Mouse (Mus musculus): ENCODE measurements around the gene Ppp1r35.

Ppp1r35 gene

DNA sequence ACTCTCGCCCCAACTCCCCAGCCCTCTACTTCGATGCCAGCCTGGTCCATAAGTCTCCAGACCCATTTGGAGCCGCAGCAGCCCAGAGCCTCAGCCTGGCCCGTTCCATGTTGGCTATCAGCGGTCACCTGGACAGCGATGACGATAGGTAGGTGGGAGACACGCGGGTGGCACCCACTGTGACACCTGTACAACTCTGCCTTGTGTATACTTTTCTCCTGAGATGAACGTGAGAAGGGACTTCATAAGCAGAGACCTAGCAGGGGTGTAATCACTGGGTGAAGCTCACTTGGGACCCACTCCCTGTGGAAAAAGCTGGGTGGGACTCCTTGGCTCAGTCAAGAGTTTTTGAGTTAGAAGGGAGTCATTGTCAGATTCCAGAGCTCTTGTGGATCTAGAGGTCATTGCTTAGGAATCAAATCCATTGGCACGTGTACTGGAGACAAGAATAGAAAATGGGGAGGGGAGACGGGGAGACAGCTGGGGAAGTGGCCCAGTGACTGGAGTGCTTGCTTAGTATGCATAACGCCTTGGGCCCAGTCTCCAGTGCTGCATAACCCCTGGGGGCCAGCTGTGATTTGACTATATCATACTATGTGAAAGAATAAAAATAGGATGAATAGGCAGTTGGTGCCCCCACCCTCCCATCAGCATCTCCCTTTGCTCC lies 27.3 kb upstream of the Ppp1r35 start:
- DNase-seq (ENCODE audit: low spot score in 2 of 2): no peak

DNA sequence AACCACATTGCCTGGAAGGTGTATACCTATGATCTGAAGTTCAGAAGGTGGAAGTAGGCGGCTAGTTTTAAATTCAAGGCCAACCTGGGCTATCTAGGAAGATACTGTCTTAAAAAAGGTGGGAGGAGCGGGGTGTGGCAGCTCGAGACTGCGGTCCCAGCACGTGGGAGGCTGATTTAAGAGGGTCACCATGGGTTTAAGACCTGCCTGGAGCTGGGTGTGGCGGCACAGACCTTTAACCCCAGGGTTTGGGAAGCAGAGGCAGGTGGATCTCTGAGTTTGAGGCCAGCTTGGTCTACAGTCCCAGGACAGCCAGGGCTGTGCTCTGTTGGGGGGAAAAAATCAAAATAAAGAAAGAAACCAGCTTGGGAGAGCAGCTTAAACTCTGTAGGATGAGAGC lies 26.7 kb upstream of the Ppp1r35 start:
- DNase-seq (ENCODE audit: low spot score in 2 of 2): no peak

DNA sequence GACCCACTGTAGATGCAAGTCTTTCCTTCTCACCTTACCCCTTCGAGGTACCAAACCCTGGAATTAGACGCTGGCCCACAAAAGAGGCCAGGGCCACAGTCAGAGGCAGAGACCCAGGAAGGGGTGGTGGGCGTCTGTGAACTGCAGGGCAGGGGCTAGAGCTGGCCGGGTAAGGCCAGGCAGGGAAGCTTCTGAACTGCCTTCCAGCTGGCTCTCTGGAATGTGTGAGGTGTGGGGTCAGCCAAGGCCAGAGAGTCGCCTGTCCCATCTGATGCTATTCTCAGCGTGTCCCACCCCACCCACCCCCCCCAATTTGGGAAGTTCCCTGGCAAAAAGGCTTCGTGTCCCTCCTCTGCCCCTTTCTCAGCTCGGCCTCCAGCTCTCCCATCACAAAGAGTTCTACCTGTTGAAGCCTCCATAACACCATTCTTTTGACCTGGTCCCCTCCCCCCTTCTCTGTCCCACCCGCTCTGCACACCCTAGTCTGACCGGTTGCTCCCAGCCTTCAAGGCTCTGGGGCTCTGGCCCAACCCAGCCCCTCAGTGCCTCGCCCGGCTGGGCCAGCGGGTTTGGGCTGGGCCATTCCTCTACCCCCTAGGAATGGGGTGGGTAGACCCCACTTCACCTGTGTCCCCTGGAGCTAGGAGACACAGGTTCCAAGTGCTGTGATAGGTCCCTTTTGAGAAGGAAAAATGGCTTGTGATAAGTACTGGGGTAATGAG lies 25.4 kb upstream of the Ppp1r35 start:
- DNase-seq (ENCODE audit: low spot score in 2 of 2): no peak

DNA sequence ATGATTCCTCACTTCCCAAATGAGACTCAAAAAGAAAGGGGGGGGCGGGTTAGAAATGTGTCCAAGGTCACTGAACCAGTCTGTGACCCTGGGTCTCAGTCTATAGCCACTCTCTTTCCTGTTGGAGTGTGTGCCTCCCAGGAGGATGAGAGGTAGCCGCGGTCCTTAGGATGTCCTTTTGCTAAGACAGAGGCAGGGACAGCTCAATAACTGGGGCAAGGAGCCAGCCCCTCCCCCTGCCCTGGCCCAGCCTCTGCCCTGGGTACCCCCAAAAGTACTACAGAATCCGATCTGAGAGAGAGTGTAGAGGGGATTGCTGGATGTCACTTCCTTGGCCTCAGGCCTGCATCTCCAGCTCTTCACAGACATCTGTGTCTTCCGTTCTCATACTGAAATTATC lies 23.2 kb upstream of the Ppp1r35 start:
- no peak for DNase-seq (ENCODE audit: low spot score in 2 of 2)

DNA sequence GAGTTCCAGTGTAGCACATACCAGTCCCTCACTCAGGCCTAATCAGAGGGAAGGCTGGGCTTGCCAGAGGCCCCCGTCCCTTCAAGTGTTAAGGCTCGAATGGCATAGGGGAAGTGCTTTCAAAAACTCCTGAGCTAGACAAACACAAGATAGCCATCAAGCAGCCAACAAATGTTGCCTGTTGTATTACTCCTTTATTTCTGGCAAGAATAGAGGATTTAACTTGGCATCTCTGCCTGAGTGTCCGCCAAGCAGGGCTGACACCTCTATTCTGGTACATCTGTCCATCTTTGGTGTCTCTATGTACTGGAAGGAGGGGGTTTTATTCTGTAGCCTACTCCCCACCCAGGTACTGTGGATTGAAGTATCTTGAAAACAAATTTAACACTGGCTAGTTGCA lies 22.5 kb upstream of the Ppp1r35 start:
- DNase-seq (ENCODE audit: low spot score in 2 of 2): no peak

DNA sequence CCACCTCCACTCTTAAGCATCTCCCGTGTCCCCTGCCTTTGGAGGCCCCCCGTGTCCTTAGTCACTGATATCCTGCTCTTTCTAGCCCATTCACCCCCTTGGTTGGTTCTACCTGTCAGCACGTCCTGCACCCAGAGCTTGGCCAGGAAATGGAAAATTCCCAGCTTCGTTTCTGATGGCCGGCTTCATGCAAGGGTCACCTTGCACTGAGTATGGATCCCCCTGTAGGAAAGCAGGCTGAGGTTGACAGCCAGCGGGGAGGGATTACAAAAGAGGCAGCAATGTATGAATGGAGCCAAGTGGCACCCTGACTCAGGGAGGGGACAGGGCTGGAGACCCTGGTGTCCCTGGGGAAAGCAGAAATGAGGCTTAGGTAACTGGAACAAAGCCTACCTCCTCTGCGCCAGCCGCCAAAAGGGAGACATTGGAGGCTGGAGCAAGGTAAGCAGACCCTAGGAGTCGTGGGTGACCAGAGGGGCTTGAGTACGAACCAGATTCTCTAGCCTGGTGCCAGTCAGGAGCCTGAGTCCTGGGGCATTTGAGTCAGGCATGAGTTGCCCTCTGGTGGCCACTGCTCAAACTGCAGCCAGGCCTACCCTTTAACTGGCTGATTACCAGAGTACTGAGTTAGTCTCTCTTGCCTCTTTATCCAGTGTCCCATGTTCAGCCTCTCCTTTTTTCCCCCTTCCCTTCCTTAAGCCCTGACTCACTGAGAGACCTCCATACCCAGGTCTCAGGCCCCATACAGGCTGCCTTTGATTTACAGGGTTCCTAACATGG lies 21.6 kb upstream of the Ppp1r35 start:
- peak; percentile 76 to 87 for DNase-seq (ENCODE audit: low spot score in 2 of 2)

DNA sequence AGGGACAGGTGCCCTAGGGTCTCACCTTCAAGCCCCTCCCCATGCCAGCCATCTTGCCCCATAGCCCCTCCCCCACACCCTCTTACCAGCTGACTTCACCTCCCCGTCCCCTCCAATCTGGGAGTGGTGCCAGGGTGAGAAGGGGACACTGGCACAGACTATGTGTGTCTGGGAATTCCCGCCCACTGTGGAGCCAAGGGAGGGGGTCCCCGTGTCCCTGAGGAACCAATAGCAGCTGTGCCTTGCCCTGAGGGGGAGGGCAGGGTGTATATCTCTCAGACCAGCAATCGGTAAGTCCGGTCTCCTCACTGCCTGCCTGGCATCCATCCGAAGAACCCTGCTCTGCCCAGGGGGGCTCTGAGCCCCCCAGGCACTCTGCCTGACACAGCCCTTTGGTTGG lies 20.8 kb upstream of the Ppp1r35 start:
- DNase-seq (ENCODE audit: low spot score in 2 of 2): no peak

DNA sequence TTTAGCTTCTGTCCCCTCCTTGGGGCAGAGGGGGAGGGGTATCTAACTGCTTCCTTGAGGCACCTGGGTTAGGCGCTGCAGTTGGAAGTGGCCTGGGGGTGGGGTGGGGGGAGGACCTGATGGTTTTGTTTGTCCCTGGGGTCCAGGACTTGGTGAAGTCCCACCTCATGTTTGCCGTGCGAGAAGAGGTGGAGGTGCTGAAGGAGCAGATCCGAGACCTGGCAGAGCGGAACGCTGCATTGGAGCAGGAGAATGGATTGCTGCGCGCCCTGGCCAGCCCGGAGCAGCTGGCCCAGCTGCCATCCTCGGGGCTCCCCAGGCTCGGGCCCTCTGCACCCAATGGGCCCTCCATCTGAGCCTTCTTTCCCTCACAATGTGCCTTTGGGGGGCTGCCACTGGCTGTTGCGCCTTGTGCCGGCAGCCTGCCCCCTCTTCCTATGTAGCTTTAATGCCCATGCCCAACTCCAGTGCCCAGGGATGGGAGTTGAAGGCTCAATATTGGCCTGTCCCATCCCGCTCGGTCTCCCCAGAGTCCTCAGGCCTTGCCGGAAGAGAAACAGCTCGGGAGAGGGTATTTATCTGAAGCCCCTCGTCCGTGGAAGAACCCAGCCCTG lies 19.6 kb upstream of the Ppp1r35 start:
- DNase-seq (ENCODE audit: low spot score in 2 of 2): no peak

DNA sequence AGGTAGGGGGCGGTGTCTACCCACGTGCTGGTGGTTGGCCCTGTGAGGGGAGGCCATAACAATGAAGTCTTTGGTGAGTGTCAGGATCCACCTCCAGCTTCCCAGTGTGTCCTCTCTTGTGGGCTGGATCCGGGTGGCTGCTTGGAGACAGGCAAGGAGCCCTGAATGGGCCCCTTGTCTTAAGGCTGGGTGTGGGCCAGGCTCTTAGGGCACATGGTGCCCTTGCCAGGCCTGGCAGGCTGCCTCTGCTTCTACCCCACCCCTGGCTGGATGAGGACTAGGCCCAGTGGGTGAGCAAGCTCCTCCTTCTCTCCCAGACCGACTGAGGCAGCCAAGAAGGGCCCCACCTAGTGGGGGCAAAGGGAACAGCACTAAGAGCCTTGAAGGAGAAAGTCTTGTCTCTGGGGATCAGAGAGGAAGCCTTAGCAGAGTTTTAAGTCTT lies 18.7 kb upstream of the Ppp1r35 start:
- DNase-seq (ENCODE audit: low spot score in 2 of 2): peak; percentile 67 to 81

DNA sequence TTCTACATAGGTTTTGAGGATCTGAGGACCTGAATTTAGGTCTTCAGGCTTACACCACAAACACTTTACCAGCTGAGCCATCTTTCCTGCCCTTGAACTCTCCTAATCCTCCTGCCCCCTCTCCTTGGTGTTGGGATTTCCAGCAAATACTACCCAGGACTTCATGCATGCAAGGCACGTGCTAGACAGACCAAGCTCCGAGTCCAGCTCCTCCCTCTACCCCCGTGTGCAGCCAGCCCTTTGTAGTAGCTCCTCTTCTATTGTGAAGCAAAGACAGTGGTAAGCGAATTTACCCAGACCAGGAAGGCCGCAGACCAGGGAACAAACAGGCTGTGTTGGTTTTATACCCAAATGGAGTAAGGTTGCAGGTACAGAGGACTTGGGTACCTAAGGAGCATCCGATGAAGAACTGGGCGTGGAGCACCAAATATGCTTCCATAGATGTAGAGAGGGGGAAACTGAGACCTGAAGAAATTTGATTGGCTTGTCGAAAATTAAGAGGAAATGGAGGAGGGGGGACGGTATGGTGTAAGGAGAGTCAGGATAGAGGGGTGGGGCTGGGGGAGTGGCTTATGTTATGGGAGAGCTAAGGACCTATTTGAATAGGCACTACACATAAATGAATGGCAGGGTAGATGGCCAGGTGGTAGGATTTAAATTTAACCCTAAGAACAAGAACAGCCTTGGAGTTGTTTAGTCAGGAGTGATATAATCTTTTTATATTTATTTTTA lies 13.9 kb upstream of the Ppp1r35 start:
- no peak for DNase-seq (ENCODE audit: low spot score in 2 of 2)

DNA sequence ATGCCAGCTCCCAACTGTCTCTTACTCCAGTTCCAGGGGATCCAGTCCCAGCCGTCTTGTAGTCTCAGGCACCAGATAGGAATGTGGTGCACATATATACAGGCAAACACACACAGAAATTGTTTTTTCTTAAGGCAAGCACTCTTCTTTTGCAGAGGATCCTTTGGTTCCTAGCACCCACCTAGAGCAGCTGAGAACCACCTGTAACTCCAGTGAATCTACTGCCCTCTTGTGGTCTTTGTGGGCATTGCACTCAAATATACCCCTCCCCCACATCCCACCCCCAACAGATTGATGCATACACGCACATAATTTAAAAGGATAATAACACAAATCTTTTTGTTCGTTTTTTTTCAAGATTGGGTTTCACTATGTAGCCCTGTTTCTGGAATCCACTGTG lies 12.4 kb upstream of the Ppp1r35 start:
- no peak for DNase-seq (ENCODE audit: low spot score in 2 of 2)

DNA sequence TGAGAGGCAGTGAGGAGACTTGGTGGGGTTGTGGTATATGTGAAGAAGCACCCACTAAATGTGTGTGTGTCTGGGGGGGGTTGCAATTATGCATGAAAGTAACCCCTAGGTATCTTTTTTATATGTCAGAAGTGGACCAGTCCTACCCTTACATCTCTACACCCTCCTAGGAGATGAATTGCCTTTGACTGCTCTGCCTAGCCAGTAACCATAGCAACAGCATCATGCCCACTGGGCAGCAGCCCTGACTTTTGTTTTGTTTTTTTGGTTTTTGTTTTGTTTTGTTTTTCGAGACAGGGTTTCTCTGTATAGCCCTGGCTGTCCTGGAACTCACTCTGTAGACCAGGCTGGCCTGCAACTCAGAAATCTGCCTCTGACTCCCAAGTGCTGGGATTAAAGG lies 10.2 kb upstream of the Ppp1r35 start:
- no peak for DNase-seq (ENCODE audit: low spot score in 2 of 2)

DNA sequence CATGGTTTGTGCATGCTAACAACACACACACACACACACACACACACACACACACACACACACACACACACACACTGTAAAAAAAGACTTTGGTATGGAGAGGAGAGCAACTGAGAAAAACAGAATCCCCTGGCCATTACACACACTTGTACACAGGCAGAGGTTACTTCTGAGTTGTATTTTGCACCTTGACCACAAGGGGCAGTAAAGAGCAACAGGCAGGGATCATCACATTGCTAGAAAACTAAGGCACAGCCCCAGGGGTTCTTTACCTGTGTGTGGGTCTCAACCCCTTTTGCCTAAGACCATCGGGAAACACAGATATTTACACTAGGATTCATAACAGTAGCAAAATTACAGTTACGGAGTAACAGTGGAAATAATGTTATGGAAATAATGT lies 7.9 kb upstream of the Ppp1r35 start:
- DNase-seq (ENCODE audit: low spot score in 2 of 2): no peak

DNA sequence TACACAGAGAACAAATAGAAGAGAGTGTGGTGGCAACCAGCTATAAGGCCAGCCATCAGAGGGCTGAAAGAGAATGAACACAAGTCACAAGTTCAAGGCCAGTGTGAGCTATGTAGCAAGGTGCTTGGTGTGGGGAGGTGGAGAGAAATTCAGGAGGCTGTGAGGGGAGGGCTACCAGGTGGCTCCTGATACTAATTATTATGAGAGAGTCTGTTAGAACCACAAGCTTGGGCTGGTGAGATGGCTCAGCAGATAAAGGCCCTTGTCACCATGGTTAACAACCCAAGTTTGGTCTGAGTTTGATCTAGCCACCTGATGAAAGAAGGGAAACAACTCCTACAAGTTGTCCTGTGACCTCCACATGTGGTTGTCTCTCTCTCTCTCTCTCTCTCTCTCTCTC lies 5.9 kb upstream of the Ppp1r35 start:
- DNase-seq (ENCODE audit: low spot score in 2 of 2): no peak

DNA sequence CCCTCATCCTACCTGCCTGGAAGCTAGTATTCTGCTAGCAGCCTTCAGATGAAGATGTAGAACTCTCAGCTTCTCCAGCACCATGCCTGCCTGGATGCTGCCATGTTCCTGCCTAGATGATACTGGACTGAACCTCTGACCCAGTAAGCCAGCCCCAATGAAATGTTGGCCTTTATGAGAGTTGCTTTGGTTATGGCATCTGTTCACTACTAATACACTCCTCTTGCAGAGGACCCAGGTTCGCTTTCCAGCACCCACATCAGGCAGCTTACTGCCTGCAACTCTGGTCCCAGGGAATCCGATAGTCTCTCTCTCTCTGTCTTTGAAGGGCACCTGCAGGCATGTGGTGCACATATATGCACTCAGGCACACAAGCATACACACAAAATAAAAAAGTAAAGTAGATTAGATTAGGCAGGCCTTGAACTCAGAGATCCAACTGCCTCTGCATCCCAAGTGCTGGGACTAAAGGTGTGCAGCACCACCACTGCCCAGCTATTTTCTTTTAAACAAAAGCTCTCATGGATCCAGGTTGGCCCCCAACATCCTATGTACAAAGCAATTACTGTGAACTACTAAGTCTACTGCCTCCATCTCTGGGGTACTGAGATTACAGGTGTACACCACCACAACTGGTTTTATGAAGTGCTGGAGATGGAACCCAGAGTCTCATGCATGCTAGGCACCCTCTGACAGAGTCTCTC lies 2.9 kb upstream of the Ppp1r35 start:
- no peak for DNase-seq (ENCODE audit: low spot score in 2 of 2)

DNA sequence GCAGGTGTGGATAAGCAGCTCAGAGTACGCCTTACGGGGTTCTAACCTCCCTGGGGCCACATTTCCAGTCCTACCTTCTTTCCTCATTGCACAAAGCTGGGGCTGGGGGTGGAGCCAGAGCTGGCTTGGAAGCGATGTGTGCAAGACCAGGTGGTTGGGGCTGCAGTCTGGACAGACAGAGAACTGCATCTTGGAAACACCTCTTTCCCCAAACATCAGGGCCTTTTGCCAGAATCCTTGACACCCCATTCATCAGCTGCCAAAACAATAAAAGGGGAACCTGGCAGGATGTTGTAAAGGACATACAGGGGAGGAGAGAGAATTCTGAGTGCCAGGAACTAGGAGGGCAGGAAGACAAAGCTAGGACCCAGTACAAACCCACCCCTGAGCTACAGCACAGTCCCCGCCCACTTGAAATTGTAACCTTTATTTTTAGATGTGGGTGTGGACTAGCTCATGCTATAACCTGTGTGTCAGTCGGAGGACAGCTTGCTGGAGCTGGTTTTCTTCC lies 2.2 kb upstream of the Ppp1r35 start:
- no peak for DNase-seq (ENCODE audit: low spot score in 2 of 2)

DNA sequence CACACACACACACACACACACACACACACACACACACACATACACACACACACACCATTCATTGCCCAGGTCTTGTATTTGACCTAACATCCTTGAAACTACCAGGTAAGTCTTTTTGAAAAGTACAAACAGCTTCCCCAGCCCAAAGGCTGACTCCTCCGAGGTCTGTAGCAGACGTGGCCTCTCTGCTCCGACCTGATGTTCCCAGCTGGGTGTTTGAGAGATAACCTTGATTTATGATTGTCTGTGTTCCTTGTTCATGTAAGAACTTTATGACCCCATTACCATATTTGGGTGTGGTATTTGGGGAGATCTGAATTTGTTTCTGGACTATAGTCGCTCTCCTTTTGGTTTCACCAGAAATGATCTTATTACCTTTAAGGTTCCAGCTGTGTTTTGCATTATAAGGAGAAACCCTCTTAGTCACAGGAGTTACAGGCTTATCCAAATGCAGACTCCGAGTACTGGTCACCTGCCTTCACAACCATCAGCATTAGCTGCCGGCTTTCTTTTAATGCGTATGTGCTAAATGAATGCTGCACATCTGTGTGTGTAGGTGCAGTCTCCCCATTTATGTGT lies 1.3 kb upstream of the Ppp1r35 start:
- no peak for DNase-seq (ENCODE audit: low spot score in 2 of 2)

DNA sequence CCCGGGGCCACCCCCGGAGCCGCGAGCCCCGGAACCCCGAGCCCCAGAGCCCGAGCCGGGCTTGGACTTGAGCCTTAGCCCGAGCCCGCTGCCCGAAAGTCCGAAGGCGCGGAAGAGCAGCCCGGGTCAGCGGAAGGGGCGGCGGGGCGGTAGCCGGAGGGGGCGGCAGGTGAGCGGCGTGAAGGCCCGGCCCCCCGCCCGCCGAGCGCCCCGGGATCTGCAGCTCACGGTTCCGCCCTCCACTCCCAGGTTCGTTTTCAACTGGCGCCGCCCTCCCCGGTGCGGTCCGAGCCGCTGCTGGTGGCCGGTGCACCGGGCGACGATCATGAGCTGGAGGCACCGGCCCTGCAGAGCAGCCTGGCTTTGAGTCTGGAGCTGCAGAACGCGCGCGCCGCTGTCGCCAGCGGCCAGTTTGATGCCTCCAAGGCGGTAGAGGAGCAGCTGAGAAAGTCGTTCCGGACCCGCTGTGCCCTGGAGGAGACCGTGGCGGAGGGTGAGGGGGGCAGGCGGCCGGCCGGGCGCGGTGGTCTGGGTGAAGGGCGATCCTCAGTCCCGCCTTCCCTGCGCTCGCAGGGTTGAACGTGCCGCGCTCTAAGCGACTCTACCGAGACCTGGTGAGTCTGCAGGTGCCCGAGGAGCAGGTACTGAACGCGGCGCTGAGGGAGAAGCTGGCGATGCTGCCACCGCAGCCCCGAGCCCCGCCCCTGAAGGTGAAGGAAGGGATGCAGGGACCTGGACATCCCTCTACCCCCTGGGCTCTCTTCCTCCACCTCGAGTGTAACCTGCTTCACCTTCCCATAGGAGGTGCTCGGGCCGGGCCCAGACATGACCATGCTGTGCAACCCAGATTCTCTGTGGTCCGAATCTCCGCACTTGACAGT lies 644 bp downstream of the Ppp1r35 start:
- DNase-seq (ENCODE audit: low spot score in 2 of 2): peak; percentile 32 to 41

DNA sequence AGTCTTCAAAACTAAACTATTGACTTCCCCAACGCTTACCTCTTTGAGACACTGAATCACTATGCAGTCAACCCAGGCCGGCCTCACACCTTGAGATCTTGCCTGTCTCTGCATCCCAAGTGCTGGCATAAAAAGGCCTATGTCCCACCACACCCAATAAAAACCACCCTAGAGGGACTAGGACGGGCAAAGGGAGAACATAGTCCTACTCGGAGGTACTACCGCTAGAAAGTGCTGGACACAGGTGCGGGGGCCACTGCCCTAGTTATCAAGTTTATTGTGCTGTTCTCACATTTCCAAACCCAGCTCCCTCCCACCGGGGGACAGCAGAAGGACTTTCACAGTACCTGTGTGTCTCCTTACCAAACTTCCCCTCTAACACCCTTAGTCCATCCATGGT lies 3.0 kb downstream of the Ppp1r35 start:
- DNase-seq (ENCODE audit: low spot score in 2 of 2): no peak

Data from spleen, postnatal 14 days (tissue).